Mouse (Mus musculus): ENCODE data around the gene Kdm5c. TPM values are rescaled to one million over a fixed set of nuclear protein-coding genes. Genes with fewer than 3 reads are reported as not detected.
"Not testable (repeated sequence)": the region's sequence is repeated elsewhere in the genome, so short reads cannot be mapped to it uniquely, and the experiment has no call there.

Gene Kdm5c
- polyA plus RNA-seq, 1 experiment = 25.7 TPM

DNA sequence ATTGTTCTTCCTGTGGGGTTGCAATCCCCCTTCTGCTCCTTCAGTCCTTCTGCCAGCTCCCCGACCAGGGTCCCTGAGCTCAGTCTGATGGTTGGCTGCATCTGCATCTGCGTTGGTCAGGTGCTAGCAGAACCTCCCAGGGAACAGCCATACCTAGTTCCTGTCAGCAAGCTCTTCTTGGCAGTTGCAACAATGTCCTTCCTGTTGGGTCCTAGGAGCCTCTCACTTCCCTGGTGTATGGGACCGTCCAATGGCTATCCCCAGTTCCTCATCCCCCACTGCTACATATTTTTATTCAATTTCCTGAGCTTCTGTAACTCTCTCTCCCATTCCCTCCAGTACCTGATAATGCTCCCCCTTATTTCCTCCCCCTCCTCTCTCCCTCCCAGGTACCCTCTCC, 51.9 kb downstream of the Kdm5c start:
- DNase-seq (ENCODE audit: extremely low spot score in 1 of 2, low spot score in 1 of 2) = no peak

DNA sequence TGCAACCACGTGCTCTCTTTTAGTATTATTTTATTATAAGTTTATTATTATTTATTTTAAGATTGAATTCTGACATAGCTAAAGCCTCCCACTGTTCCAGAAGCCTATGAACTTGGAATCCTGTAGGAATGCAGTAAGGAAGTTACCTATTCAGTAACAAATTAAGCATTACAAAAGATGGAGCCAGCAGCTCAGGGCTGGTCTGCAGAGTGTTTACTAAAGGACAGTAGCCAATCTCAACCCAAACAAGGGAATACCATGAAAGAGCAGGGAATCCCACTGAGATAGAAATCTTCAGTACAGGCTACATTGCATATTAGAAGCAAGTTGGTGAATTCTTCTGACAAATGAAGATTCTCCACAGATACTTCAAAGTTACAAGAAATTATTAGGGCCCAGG, 54.2 kb downstream of the Kdm5c start:
- DNase-seq (ENCODE audit: extremely low spot score in 1 of 2, low spot score in 1 of 2) = not testable (repeated sequence)

DNA sequence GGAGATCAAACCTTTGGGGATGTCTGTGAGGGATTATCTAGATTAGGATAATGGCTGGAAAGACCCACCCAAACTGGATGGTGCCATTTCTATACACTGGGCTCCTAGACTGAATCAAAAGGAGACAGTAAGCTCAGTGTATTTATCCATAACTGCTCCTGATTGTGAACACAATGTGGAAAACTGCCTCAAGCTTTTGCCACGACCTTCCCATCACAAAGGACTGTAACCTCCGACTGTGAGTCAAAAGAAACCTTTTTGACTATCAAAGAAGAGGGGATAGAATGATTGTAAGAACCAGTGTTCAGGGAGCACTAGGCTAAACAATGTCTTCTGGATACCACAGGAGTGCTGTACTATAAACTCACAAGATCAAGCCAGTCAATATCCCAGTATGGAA, 73.4 kb downstream of the Kdm5c start:
- no peak for DNase-seq (ENCODE audit: extremely low spot score in 1 of 2, low spot score in 1 of 2)

- no peak for DNase-seq (ENCODE audit: extremely low spot score in 1 of 2, low spot score in 1 of 2)
Observed at GRCm38 (mm10) chrX:152307371-152307770, 74.6 kb downstream of the Kdm5c start.

GRCm38 (mm10) chrX:152307942-152308341, 75.1 kb downstream of the Kdm5c start:
- peak in 1 of 2 experiments; percentile 29 for DNase-seq (ENCODE audit: extremely low spot score in 1 of 2, low spot score in 1 of 2)

DNA sequence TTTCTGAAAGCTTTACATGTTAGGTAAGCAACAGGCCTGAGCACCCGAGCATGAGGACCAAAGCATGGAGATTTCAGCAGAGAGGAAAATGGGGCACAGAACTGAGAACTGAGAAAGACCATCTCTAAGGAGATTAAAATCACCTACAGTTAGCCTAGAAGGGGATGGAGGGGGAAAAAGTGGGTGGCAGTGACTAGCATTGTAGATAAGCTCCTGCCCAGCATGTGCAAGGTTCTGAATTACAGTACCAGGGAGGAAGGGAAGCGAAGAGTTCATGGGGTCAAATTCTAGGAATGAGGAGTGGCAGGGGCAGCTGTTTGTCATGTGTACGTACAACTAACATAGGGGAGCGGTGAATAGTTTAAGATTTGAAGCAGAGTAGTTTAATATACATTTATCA, 87.7 kb downstream of the Kdm5c start:
- no peak for DNase-seq (ENCODE audit: extremely low spot score in 1 of 2, low spot score in 1 of 2)

- DNase-seq (ENCODE audit: extremely low spot score in 1 of 2, low spot score in 1 of 2) = no peak
Observed at GRCm38 (mm10) chrX:152322776-152323175, 90.0 kb downstream of the Kdm5c start.

- DNase-seq (ENCODE audit: extremely low spot score in 1 of 2, low spot score in 1 of 2) = no peak
Observed at GRCm38 (mm10) chrX:152323584-152323983, 90.8 kb downstream of the Kdm5c start.

Other genes starting within 250 kb of the Kdm5c start
- gene Hsd17b10, start 231.2 kb upstream of the Kdm5c start, polyA plus RNA-seq (2012; rRNA removed) = 31.5 and 36.3 TPM in 2 replicates
- gene Ribc1, start 216.7 kb upstream of the Kdm5c start, polyA plus RNA-seq (2012; rRNA removed) = 0.32 and 0.46 TPM in 2 replicates
- 44.1 and 47.0 TPM in 2 replicates for gene Smc1a, start 216.6 kb upstream of the Kdm5c start, polyA plus RNA-seq (2012; rRNA removed)
- 54.6 and 62.1 TPM in 2 replicates for gene Iqsec2, start 88.8 kb upstream of the Kdm5c start, polyA plus RNA-seq (2012; rRNA removed)
- 31.2 and 38.7 TPM in 2 replicates for gene Kantr, start 94.5 kb downstream of the Kdm5c start, polyA plus RNA-seq (2012; rRNA removed)
- gene Tspyl2, start 109.4 kb downstream of the Kdm5c start, polyA plus RNA-seq (2012; rRNA removed) = 179 and 204 TPM in 2 replicates
- 8.9 and 10.4 TPM in 2 replicates for gene Gpr173, start 135.7 kb downstream of the Kdm5c start, polyA plus RNA-seq (2012; rRNA removed)